Mouse (Mus musculus): Measurements from ENCODE around the gene Gid8.
A peak's percentile ranks its signal among the peaks of the same experiment; 100 is the strongest.

Gid8 gene

GRCm38 (mm10) chr2:180709923-180710272, at the start of gene Gid8, which contains the start of gene Dido1:
Gene Gid8 (plus strand): TSS chr2:180710117.
Gene Dido1 (minus strand): TSS chr2:180709999.
- DNase-seq (ENCODE audit: low spot score in 2 of 2), result peak; percentile 94 to 95

GRCm38 (mm10) chr2:180660521-180660920, 49.4 kb upstream of the Gid8 start:
- no peak for DNase-seq (ENCODE audit: low spot score in 2 of 2)

GRCm38 (mm10) chr2:180662008-180662407, 47.9 kb upstream of the Gid8 start:
- no peak for DNase-seq (ENCODE audit: low spot score in 2 of 2)

GRCm38 (mm10) chr2:180676706-180677105, 33.2 kb upstream of the Gid8 start:
- DNase-seq (ENCODE audit: low spot score in 2 of 2), result no peak

- DNase-seq (ENCODE audit: low spot score in 2 of 2), result peak; percentile 55 to 72
These were observed 31.2 kb upstream of the Gid8 start for GRCm38 (mm10) chr2:180678609-180679140.

GRCm38 (mm10) chr2:180681225-180681624, 28.7 kb upstream of the Gid8 start:
- DNase-seq (ENCODE audit: low spot score in 2 of 2), result no peak

GRCm38 (mm10) chr2:180683524-180683923, 26.4 kb upstream of the Gid8 start:
- DNase-seq (ENCODE audit: low spot score in 2 of 2), result no peak

- no peak for DNase-seq (ENCODE audit: low spot score in 2 of 2)
These were observed 25.9 kb upstream of the Gid8 start for GRCm38 (mm10) chr2:180684031-180684430.

GRCm38 (mm10) chr2:180689841-180690240, 20.1 kb upstream of the Gid8 start:
- DNase-seq (ENCODE audit: low spot score in 2 of 2), result no peak

GRCm38 (mm10) chr2:180692630-180693029, 17.3 kb upstream of the Gid8 start:
- DNase-seq (ENCODE audit: low spot score in 2 of 2), result no peak

GRCm38 (mm10) chr2:180695176-180695575, 14.7 kb upstream of the Gid8 start:
- DNase-seq (ENCODE audit: low spot score in 2 of 2), result no peak

GRCm38 (mm10) chr2:180700457-180700856, 9.5 kb upstream of the Gid8 start:
- DNase-seq (ENCODE audit: low spot score in 2 of 2), result no peak

GRCm38 (mm10) chr2:180701053-180701766, 8.7 kb upstream of the Gid8 start:
- DNase-seq (ENCODE audit: low spot score in 2 of 2), result no peak

GRCm38 (mm10) chr2:180701767-180702621, 7.9 kb upstream of the Gid8 start:
- peak; percentile 87 to 93 for DNase-seq (ENCODE audit: low spot score in 2 of 2)

- DNase-seq (ENCODE audit: low spot score in 2 of 2), result no peak
These were observed 7.2 kb upstream of the Gid8 start for GRCm38 (mm10) chr2:180702701-180703149.

GRCm38 (mm10) chr2:180703175-180703574, 6.7 kb upstream of the Gid8 start:
- DNase-seq (ENCODE audit: low spot score in 2 of 2), result no peak

- DNase-seq (ENCODE audit: low spot score in 2 of 2), result no peak
These were observed 6.1 kb upstream of the Gid8 start for GRCm38 (mm10) chr2:180703645-180704359.

- no peak for DNase-seq (ENCODE audit: low spot score in 2 of 2)
These were observed 5.3 kb upstream of the Gid8 start for GRCm38 (mm10) chr2:180704591-180704990.

GRCm38 (mm10) chr2:180705066-180705465, 4.9 kb upstream of the Gid8 start:
- no peak for DNase-seq (ENCODE audit: low spot score in 2 of 2)

- no peak for DNase-seq (ENCODE audit: low spot score in 2 of 2)
These were observed 3.9 kb upstream of the Gid8 start for GRCm38 (mm10) chr2:180705975-180706374.

- peak in 1 of 2 experiments; percentile 18 for DNase-seq (ENCODE audit: low spot score in 2 of 2)
These were observed 644 bp upstream of the Gid8 start for GRCm38 (mm10) chr2:180709023-180709922.
